Mouse (Mus musculus): Measurements from ENCODE around the gene Keg1. TPM values are rescaled to one million over a fixed set of nuclear protein-coding genes. Genes with fewer than 3 reads are reported as not detected.
"Not testable (repeated sequence)": the region's sequence is repeated elsewhere in the genome, so short reads cannot be mapped to it uniquely, and the experiment has no call there.

Gene Keg1
- not detected in 2 replicates for polyA plus RNA-seq (2015; fragmentation: Nextera tagmentation; extraction: Ambion mirVana)

DNA sequence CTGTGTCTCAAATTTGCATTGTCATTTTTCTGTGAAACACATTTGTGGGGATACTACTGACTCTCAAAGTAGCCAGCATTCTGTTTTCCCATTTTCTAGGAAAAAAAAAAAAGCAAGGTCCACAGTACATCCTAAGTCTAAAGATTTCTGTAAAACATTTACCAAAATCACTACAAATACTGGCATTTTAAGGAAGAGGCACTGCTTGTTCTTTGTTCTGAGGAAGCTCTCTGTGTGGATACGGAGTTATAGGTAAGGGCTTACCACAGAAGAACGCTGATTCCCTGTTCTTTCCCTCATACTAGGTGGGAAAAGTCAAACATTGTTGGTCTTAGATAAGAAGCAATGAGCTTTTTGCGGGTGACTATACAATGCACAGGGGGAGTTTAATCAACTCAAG lies at the start of gene Keg1:
Keg1 (plus strand) TSS at position 197 of the 400 bp plus-strand sequence.
- no peak within 1 kb of the TSS for H3K4me3 ChIP-seq (ENCODE audit: low read depth, low read length)
- no peak within 1 kb of the TSS for H3K27ac ChIP-seq (ENCODE audit: low read length)
- ATAC-seq: no peak
- H3K27me3 ChIP-seq (ENCODE audit: control insufficient read depth, insufficient read depth, low read depth, low read length): no peaks in the 10 kb centered on the region
- no peaks in the 10 kb centered on the region for H3K36me3 ChIP-seq (ENCODE audit: control insufficient read depth, insufficient read depth, low read length)
- H3K9me3 ChIP-seq (replicated peaks; ENCODE audit: control insufficient read depth, low read length, poor library complexity, severe bottlenecking): no peaks in the 10 kb centered on the region
- no peaks in the 10 kb centered on the region for H3K4me1 ChIP-seq (ENCODE audit: control insufficient read depth, insufficient read depth, low read length)
- 91% methylated on average over 3 of the region's 3 CpGs for WGBS
- H3K9ac ChIP-seq (ENCODE audit: low read depth, low read length): no peak within 1 kb of the TSS
- no peak within 1 kb of the TSS for H3K4me2 ChIP-seq (ENCODE audit: low read length)

GRCm38 (mm10) chr19:12649511-12649910 lies 46.1 kb upstream of the Keg1 start:
- H3K27me3 ChIP-seq (ENCODE audit: control insufficient read depth, insufficient read depth, low read depth, low read length): no peaks in the 10 kb centered on the region
- no peak overlapping the region for H3K4me3 ChIP-seq (ENCODE audit: low read depth, low read length)
- H3K36me3 ChIP-seq (ENCODE audit: control insufficient read depth, insufficient read depth, low read length): no peaks in the 10 kb centered on the region
- H3K9ac ChIP-seq (ENCODE audit: low read depth, low read length): no peak overlapping the region
- no peaks in the 10 kb centered on the region for H3K9me3 ChIP-seq (replicated peaks; ENCODE audit: control insufficient read depth, low read length, poor library complexity, severe bottlenecking)
- H3K4me1 ChIP-seq (ENCODE audit: control insufficient read depth, insufficient read depth, low read length): no peaks in the 10 kb centered on the region
- no peak overlapping the region for H3K4me2 ChIP-seq (ENCODE audit: low read length)
- no peak for ATAC-seq
- H3K27ac ChIP-seq (ENCODE audit: low read length): no peak overlapping the region

DNA sequence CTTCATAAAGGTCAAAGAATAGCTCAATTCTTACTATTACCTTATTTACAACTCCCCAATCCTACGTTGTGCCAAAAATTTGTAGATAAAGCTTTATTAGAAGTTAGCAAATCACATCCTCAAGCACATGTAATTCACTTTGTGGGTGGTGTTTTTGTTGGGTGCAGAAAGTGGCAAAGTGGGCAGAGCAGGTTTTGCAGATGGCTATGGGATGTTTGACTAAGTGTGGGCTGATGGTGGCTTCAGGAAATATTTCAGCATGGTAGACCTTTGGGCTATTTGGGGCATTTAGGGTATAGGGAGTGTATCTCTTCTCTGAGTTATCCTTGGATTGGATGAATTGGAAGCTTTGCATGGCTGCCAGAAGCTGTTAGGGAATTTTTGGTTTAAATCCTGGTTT lies 29.4 kb upstream of the Keg1 start:
- H3K27me3 ChIP-seq (ENCODE audit: control insufficient read depth, insufficient read depth, low read depth, low read length): no peaks in the 10 kb centered on the region
- H3K9me3 ChIP-seq (replicated peaks; ENCODE audit: control insufficient read depth, low read length, poor library complexity, severe bottlenecking): no peaks in the 10 kb centered on the region
- no peak overlapping the region for H3K27ac ChIP-seq (ENCODE audit: low read length)
- 97% methylated on average over 1 of the region's 1 CpGs for WGBS
- no peak overlapping the region for H3K4me3 ChIP-seq (ENCODE audit: low read depth, low read length)
- H3K4me2 ChIP-seq (ENCODE audit: low read length): no peak overlapping the region
- H3K4me1 ChIP-seq (ENCODE audit: control insufficient read depth, insufficient read depth, low read length): no peaks in the 10 kb centered on the region
- no peak for ATAC-seq
- H3K36me3 ChIP-seq (ENCODE audit: control insufficient read depth, insufficient read depth, low read length): no peaks in the 10 kb centered on the region
- H3K9ac ChIP-seq (ENCODE audit: low read depth, low read length): no peak overlapping the region

- H3K4me3 ChIP-seq (ENCODE audit: low read depth, low read length); H3K9ac ChIP-seq (ENCODE audit: low read depth, low read length); H3K27me3 ChIP-seq (ENCODE audit: control insufficient read depth, insufficient read depth, low read depth, low read length); ATAC-seq; H3K4me2 ChIP-seq (ENCODE audit: low read length); H3K9me3 ChIP-seq (replicated peaks; ENCODE audit: control insufficient read depth, low read length, poor library complexity, severe bottlenecking); H3K36me3 ChIP-seq (ENCODE audit: control insufficient read depth, insufficient read depth, low read length); H3K27ac ChIP-seq (ENCODE audit: low read length); H3K4me1 ChIP-seq (ENCODE audit: control insufficient read depth, insufficient read depth, low read length): not testable (repeated sequence)
- 93% methylated on average over 3 of the region's 3 CpGs for WGBS
These were observed 27.0 kb upstream of the Keg1 start for GRCm38 (mm10) chr19:12668601-12669000.

DNA sequence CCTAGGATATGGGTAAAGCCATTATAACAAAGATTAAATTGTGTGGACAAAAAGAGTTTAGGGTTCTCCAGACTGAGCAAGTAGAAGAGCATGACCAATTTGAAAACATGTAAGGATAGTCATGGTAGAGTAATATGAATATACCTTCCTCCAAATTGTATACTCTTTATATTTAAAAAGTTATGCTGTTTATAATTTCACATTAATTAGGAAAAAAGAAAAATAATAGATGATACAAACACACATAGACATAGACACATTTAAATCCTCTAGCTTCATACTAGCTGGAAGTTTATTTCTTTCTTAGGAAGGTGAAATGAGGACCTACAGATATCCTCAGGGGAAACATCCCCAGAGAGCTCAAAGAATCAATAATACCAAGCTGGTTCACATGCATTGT lies 25.4 kb upstream of the Keg1 start, which contains the start of gene Olfr1442:
Olfr1442 (plus strand) TSS at position 301 of the 400 bp plus-strand sequence.
- Histone ChIP-seq H3K36me3 (ENCODE audit: control insufficient read depth, insufficient read depth, low read length) (no peaks in the 10 kb centered on the region), H3K4me1 (ENCODE audit: control insufficient read depth, insufficient read depth, low read length) (no peaks in the 10 kb centered on the region), H3K9me3 (replicated peaks; ENCODE audit: control insufficient read depth, low read length, poor library complexity, severe bottlenecking) (no peaks in the 10 kb centered on the region), H3K4me2 (ENCODE audit: low read length) (no peak within 1 kb of the TSS), H3K9ac (ENCODE audit: low read depth, low read length) (no peak within 1 kb of the TSS), H3K27ac (ENCODE audit: low read length) (no peak within 1 kb of the TSS), H3K27me3 (ENCODE audit: control insufficient read depth, insufficient read depth, low read depth, low read length) (no peaks in the 10 kb centered on the region), H3K4me3 (ENCODE audit: low read depth, low read length) (no peak within 1 kb of the TSS)
- no peak for ATAC-seq

GRCm38 (mm10) chr19:12671051-12671450 lies 24.5 kb upstream of the Keg1 start:
- Histone ChIP-seq H3K9me3 (replicated peaks; ENCODE audit: control insufficient read depth, low read length, poor library complexity, severe bottlenecking) (no peaks in the 10 kb centered on the region), H3K4me1 (ENCODE audit: control insufficient read depth, insufficient read depth, low read length) (no peaks in the 10 kb centered on the region), H3K27me3 (ENCODE audit: control insufficient read depth, insufficient read depth, low read depth, low read length) (no peaks in the 10 kb centered on the region), H3K36me3 (ENCODE audit: control insufficient read depth, insufficient read depth, low read length) (no peaks in the 10 kb centered on the region), H3K4me3 (ENCODE audit: low read depth, low read length) (no peak overlapping the region), H3K9ac (ENCODE audit: low read depth, low read length) (no peak overlapping the region), H3K27ac (ENCODE audit: low read length) (no peak overlapping the region), H3K4me2 (ENCODE audit: low read length) (no peak overlapping the region)
- 89% methylated on average over 4 of the region's 4 CpGs for WGBS
- ATAC-seq: no peak

- Histone ChIP-seq H3K27me3 (ENCODE audit: control insufficient read depth, insufficient read depth, low read depth, low read length) (no peaks in the 10 kb centered on the region), H3K4me1 (ENCODE audit: control insufficient read depth, insufficient read depth, low read length) (no peaks in the 10 kb centered on the region), H3K27ac (ENCODE audit: low read length) (no peak within 1 kb of the TSS), H3K9me3 (replicated peaks; ENCODE audit: control insufficient read depth, low read length, poor library complexity, severe bottlenecking) (no peaks in the 10 kb centered on the region), H3K4me2 (ENCODE audit: low read length) (no peak within 1 kb of the TSS), H3K4me3 (ENCODE audit: low read depth, low read length) (no peak within 1 kb of the TSS), H3K9ac (ENCODE audit: low read depth, low read length) (no peak within 1 kb of the TSS), H3K36me3 (ENCODE audit: control insufficient read depth, insufficient read depth, low read length) (no peaks in the 10 kb centered on the region)
- no peak for ATAC-seq
- 65% methylated on average over 3 of the region's 3 CpGs for WGBS
These were observed 17.8 kb upstream of the Keg1 start, which contains the start of gene Olfr1443 for GRCm38 (mm10) chr19:12677812-12678211. TSS of gene Olfr1443 (plus strand) at chr19:12678112.

DNA sequence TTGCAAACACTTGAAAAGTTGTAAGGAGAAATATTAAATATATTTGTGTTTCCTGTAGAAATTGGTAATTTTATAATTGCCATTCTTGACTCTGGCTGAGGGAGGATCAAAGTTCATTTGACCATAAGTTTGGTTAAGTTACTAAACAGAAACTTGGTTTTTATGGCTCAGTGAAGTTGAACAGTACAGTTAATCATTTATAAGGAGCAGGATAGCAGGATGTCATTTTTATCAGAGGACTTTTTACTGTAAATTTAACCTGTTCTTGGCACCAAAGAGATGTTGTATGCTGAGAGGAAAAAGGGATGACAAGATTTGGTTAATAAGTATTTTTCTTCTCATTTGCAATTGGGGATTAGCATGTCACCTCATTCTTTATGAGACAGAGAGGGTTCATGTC lies 10.9 kb upstream of the Keg1 start:
- no peak for ATAC-seq
- Histone ChIP-seq H3K36me3 (ENCODE audit: control insufficient read depth, insufficient read depth, low read length) (no peaks in the 10 kb centered on the region), H3K27ac (ENCODE audit: low read length) (no peak overlapping the region), H3K4me1 (ENCODE audit: control insufficient read depth, insufficient read depth, low read length) (no peaks in the 10 kb centered on the region), H3K4me3 (ENCODE audit: low read depth, low read length) (no peak overlapping the region), H3K9me3 (replicated peaks; ENCODE audit: control insufficient read depth, low read length, poor library complexity, severe bottlenecking) (no peaks in the 10 kb centered on the region), H3K4me2 (ENCODE audit: low read length) (no peak overlapping the region), H3K9ac (ENCODE audit: low read depth, low read length) (no peak overlapping the region), H3K27me3 (ENCODE audit: control insufficient read depth, insufficient read depth, low read depth, low read length) (no peaks in the 10 kb centered on the region)

DNA sequence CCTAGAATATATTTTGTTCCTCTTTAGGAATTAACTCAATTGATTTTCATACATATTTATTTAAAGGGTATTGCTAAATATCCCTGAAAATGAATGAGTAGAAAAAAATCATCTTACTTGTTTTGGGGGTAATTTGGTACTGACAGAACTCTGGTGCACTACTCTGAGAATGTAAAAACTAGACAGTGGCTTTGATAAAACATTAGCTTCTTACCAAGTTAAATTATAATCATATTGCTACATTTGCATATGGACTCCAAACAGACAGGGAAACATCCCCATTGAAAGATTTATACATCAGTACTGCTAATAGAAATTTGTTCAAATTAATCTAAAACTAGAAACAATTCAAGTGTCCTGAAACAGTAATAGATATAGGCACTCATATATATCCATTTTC lies 10.4 kb upstream of the Keg1 start:
- Histone ChIP-seq H3K9me3 (replicated peaks; ENCODE audit: control insufficient read depth, low read length, poor library complexity, severe bottlenecking) (no peaks in the 10 kb centered on the region), H3K27me3 (ENCODE audit: control insufficient read depth, insufficient read depth, low read depth, low read length) (no peaks in the 10 kb centered on the region), H3K4me1 (ENCODE audit: control insufficient read depth, insufficient read depth, low read length) (no peaks in the 10 kb centered on the region), H3K4me3 (ENCODE audit: low read depth, low read length) (no peak overlapping the region), H3K9ac (ENCODE audit: low read depth, low read length) (no peak overlapping the region), H3K27ac (ENCODE audit: low read length) (no peak overlapping the region), H3K36me3 (ENCODE audit: control insufficient read depth, insufficient read depth, low read length) (no peaks in the 10 kb centered on the region), H3K4me2 (ENCODE audit: low read length) (no peak overlapping the region)
- no peak for ATAC-seq

- no peaks in the 10 kb centered on the region for H3K36me3 ChIP-seq (ENCODE audit: control insufficient read depth, insufficient read depth, low read length)
- no peak for ATAC-seq
- no peak overlapping the region for H3K27ac ChIP-seq (ENCODE audit: low read length)
- H3K4me3 ChIP-seq (ENCODE audit: low read depth, low read length): no peak overlapping the region
- H3K27me3 ChIP-seq (ENCODE audit: control insufficient read depth, insufficient read depth, low read depth, low read length): no peaks in the 10 kb centered on the region
- no peaks in the 10 kb centered on the region for H3K4me1 ChIP-seq (ENCODE audit: control insufficient read depth, insufficient read depth, low read length)
- H3K4me2 ChIP-seq (ENCODE audit: low read length): no peak overlapping the region
- H3K9ac ChIP-seq (ENCODE audit: low read depth, low read length): no peak overlapping the region
- no peaks in the 10 kb centered on the region for H3K9me3 ChIP-seq (replicated peaks; ENCODE audit: control insufficient read depth, low read length, poor library complexity, severe bottlenecking)
These were observed 635 bp downstream of the Keg1 start for GRCm38 (mm10) chr19:12696221-12696620.
